Mouse (Mus musculus) small intestine, adult 2 months (tissue): Measurements from ENCODE around the gene Gm44965. TPM values are rescaled to one million over a fixed set of nuclear protein-coding genes. Genes with fewer than 3 reads are reported as not detected.
A peak's percentile ranks its signal among the peaks of the same experiment; 100 is the strongest.

Source experiments
- H3K27ac ChIP-seq: fragments of 200-500 bp; 2 replicates; pipeline ENCODE4 v1.5.1; 2012; ENCODE audit warnings: low read depth, low read length, control low read depth, inconsistent platforms; ENCODE audit not compliant: insufficient read depth
- H3K27me3 ChIP-seq: fragments of 200-500 bp; 2 replicates; pipeline ENCODE4 v1.6.1; 2012; ENCODE audit warnings: mild to moderate bottlenecking, moderate library complexity, low read length, inconsistent platforms; ENCODE audit not compliant: control insufficient read depth, insufficient read depth
- H3K36me3 ChIP-seq: fragments of 200-500 bp; 2 replicates; pipeline ENCODE4 v1.6.1; 2012; ENCODE audit warnings: mild to moderate bottlenecking, low read length, control low read depth, inconsistent platforms; ENCODE audit not compliant: control insufficient read depth, insufficient read depth
- H3K4me1 ChIP-seq: fragments of 200-500 bp; 2 replicates; pipeline ENCODE4 v1.6.1; 2012; ENCODE audit warnings: low read length, inconsistent platforms, mixed read lengths; ENCODE audit not compliant: control insufficient read depth, insufficient read depth, insufficient read length
- H3K4me3 ChIP-seq: fragments of 200-500 bp; 2 replicates; pipeline ENCODE4 v1.5.1; 2012; ENCODE audit warnings: low read depth, mild to moderate bottlenecking, control low read depth, inconsistent platforms, low read length, moderate library complexity
- CTCF ChIP-seq: fragments of 200-500 bp; IDR thresholded peaks from 2 replicates; pipeline ENCODE4 v1.5.1; 2012; ENCODE audit warnings: low read depth, mild to moderate bottlenecking, control low read depth, inconsistent platforms, low read length, moderate library complexity, mixed read lengths; ENCODE audit not compliant: insufficient replicate concordance, insufficient read length; ENCODE audit errors: extremely low read depth
- POLR2A ChIP-seq: fragments of 200-500 bp; IDR thresholded peaks from 2 replicates; pipeline ENCODE4 v1.6.1; 2012; ENCODE audit warnings: low read depth, mild to moderate bottlenecking, control low read depth, inconsistent platforms, low read length, moderate library complexity
- WGBS: fragments of 180-500 bp; shearing (Covaris S2); methylation state at CpG from one replicate; pipeline ENCODE4 v1.1.7; 2018; 5-methylcytosine and 5-hydroxymethylcytosine counted together
- polyA plus RNA-seq: library from polyadenylated mRNA; depleted of rRNA; stranded (reverse); fragments of >200 nt; gene quantifications from 2 replicates; pipeline ENCODE4 v1.2.3, GENCODE M21; 2012

Gm44965 gene
- polyA plus RNA-seq, 1 experiment, result not detected

- H3K27ac ChIP-seq, result no peak overlapping the region
- H3K36me3 ChIP-seq, result peaks cover 8% of the 10 kb centered on the region
- H3K27me3 ChIP-seq, result no peaks in the 10 kb centered on the region
- H3K4me3 ChIP-seq, result no peak overlapping the region
- peaks cover 12% of the 10 kb centered on the region; the same call in 1 of the 2 replicates for H3K4me1 ChIP-seq
- no peak for TF ChIP-seq POLR2A
- TF ChIP-seq CTCF, result no peak
- WGBS, result 96% methylated on average over 45 of the region's 45 CpGs
Measured at GRCm38 (mm10) chr6:48596545-48597232, 2.9 kb downstream of the Gm44965 start.

GRCm38 (mm10) chr6:48597233-48597625, 3.5 kb downstream of the Gm44965 start:
- H3K4me1 ChIP-seq, result peaks cover 12% of the 10 kb centered on the region
- 97% methylated on average over 27 of the region's 27 CpGs for WGBS
- no peak overlapping the region for H3K4me3 ChIP-seq
- no peak for TF ChIP-seq POLR2A
- no peak for TF ChIP-seq CTCF
- no peaks in the 10 kb centered on the region for H3K27me3 ChIP-seq
- peaks cover 8% of the 10 kb centered on the region for H3K36me3 ChIP-seq
- no peak overlapping the region for H3K27ac ChIP-seq

GRCm38 (mm10) chr6:48600594-48600993, 6.9 kb downstream of the Gm44965 start:
- TF ChIP-seq POLR2A (no peak), CTCF (no peak)
- Histone ChIP-seq H3K36me3 (peaks cover 8% of the 10 kb centered on the region), H3K4me3 (no peak overlapping the region), H3K27ac (no peak overlapping the region), H3K4me1 (peaks cover 6% of the 10 kb centered on the region), H3K27me3 (no peaks in the 10 kb centered on the region)
- WGBS, result 83% methylated on average over 1 of the region's 1 CpGs

DNA sequence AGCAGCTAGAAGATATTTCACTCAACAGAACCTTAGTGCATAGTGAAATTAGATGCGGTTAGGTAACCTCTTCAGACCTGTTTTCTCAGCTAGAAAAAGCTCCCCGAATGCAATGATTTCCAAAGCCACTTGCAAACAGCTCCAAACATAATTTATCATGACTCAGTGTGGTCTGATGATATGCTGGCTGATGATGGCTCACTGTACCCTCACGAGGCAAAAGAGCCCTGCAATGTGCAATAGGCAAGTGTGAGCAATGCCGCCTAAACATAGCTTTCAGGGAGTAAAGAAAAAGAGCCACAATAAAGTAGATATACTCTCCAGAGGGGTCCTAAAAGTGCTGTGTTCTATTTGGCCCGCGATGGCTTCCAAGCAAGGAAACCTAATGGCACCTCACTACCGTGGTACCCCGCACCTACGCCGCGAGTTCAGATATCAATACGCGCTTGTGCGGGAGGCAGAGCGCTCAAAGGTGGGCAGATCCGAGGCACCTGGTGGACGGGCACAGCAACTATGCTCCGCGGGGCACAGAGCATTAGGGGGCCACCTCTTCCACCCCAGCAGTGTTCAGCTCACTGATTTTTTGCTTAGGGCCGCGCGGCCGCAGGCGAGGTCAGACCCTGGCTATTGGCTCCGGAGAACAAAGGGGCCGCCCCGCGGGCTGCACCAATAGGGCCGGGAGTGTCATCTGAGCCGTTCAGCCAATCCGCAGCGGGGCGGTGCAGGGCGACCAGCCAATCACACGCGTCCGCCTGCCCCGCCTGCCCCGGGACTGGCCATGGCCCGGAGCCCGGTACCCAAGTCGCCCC, 7.7 kb downstream of the Gm44965 start, which contains the start of gene Zfp775:
Zfp775 (plus strand) TSS at position 793 of the 809 bp plus-strand sequence.
- Histone ChIP-seq H3K27ac (peak within 1 kb of the TSS; percentile 76), H3K27me3 (no peaks in the 10 kb centered on the region), H3K4me3 (peak within 1 kb of the TSS; percentile 95), H3K36me3 (peaks cover 6% of the 10 kb centered on the region), H3K4me1 (peaks cover 6% of the 10 kb centered on the region)
- 0 out of 2 replicates have a peak, but pooled peaks have one; percentile 10 for TF ChIP-seq CTCF
- TF ChIP-seq POLR2A, result no peak; the same call in 1 of the 2 replicates
- 4% methylated on average over 42 of the region's 42 CpGs for WGBS

DNA sequence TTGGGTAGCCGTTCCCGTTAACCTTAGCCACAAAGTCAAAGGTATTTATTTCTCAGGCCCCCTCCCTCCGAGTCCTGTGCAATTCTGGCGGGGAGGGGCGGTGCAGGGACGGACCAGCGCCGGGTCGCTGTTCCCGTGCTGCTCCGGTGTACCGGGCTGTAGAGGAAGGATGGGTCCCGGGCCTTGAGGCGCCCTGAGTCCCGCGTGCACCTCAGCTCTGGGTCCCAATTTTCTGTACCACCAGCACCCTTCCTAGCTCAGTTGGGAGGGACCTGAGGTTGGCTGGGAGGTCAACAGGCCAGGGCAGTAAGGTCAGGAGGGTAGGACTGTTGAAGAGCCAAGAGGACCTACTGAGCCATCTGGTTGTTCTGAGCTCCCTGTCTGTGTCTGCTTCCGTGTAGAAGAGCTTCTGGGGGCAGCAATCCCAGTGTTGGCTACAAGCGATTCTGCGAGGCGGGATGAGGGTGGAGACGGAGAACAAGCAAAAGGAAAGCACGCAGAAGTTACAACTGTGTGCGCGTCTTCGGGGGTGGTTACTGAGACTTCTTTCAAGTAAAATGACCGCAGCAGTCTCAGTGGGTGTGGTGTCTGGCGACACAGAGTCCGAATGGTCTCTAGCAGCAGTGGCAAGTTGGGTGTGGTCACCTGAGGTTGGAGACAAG, 8.5 kb downstream of the Gm44965 start:
- WGBS, result 0% methylated on average over 28 of the region's 28 CpGs
- peak overlapping the region; percentile 76 for H3K27ac ChIP-seq

DNA sequence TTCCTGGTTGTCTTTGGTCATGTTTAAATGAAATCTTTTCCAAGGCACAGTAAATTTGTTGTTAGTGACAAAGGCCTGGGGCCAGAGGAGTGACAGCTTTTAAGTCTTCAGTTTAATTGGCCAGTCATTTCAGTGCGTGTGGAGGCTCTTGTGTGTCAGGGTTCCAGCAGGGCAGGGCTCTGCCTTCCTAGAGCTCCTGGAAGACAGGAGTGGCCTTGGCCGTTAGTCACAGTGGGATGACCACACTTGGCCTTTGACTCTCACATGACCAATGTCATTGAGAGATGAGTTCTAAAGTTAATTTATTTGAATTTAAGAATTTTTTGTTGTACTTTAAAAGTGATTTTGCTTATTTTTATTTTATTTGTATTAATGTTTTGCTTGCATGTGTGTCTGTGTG, 14.4 kb downstream of the Gm44965 start:
- H3K27me3 ChIP-seq, result no peaks in the 10 kb centered on the region
- H3K4me1 ChIP-seq, result no peaks in the 10 kb centered on the region
- H3K36me3 ChIP-seq, result no peaks in the 10 kb centered on the region
- no peak overlapping the region for H3K27ac ChIP-seq
- WGBS, result 89% methylated on average over 2 of the region's 2 CpGs
- TF ChIP-seq CTCF, result no peak
- no peak overlapping the region for H3K4me3 ChIP-seq

More for the DNA sequence above, 8.5 kb downstream of the Gm44965 start:
- peak overlapping the region; percentile 95 for H3K4me3 ChIP-seq
- H3K4me1 ChIP-seq, result peaks cover 6% of the 10 kb centered on the region
- TF ChIP-seq POLR2A (0 out of 2 replicates have a peak, but pooled peaks have one; percentile 20), CTCF (no peak)
- no peaks in the 10 kb centered on the region for H3K27me3 ChIP-seq
- peaks cover 5% of the 10 kb centered on the region for H3K36me3 ChIP-seq

DNA sequence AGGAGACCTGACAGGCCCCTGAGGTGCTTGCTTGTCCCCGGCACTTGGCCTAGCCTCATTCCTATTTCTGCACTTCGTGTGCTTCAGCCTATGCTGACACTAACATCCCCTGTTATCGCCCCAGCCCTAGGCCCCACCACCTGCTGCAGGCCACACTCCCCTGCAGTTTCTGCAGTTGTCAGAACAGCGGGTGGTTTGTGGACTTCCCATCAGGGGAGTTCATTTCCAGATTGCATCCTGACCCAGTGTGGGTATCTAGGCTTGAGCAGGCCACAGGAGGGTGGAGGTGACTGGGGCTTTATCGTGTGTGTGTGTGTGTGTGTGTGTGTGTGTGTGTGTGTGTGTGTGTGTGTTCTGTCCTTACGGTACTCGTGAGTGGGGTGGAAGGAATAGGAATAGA, 15.8 kb downstream of the Gm44965 start:
- Histone ChIP-seq H3K36me3 (no peaks in the 10 kb centered on the region), H3K27me3 (no peaks in the 10 kb centered on the region), H3K4me1 (no peaks in the 10 kb centered on the region), H3K4me3 (no peak overlapping the region), H3K27ac (no peak overlapping the region)
- no peak for TF ChIP-seq POLR2A
- no peak for TF ChIP-seq CTCF
- whole genome bisulfite sequencing, result 81% methylated on average over 7 of the region's 7 CpGs
